In the genomic region with DNA sequence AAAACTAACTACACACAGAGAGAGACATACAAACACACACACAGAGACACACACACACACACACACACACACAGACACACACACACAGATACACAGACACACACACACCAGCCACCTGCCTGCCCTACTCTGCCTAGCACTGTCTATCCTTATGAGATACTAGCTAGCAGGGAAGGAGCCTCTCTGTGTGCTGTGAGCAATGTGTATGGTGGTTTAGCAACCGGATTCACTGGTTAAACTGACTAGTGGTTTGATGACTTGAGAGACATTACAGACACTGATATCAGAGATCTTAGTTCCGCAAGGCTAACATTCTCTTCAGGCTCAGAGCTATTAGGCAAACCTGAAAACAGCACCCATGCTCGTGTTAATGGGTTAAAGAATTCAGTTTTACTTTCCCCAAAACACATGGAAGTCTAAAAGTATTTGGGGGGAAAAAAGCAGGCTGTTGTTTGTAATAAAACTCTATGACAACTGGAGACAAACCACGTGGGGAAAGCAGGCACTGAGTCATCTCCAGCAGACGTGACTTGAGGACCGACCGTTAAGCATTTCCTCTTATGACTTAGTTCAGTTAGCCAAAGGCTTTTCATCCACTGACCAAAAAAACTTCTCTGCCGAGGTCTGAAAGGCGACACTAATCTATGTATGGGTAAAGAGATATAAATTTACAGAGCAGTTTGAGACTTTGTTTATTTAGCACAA, we compare ENCODE assay signal across 14 mouse cellular contexts. TPM values are rescaled to one million over a fixed set of nuclear protein-coding genes. Genes with fewer than 3 reads are reported as not detected.
DNase-seq lines count a peak whose midpoint lies in the region; ATAC-seq and TF ChIP-seq lines count a peak whose summit lies in the region.
"Had no signal": no experiment of that assay in that cellular context is flagged by ENCODE, and none has a peak within 500 bp of the region (broad histone marks: within the 10 kb centered on the region; RNA-seq: fewer than 3 reads in every experiment).

No protein-coding gene starts in this region.

- no peak for ATAC-seq in kidney, postnatal 0 days (replicated peaks; ENCODE audit: low FRiP score, low read depth)
- ATAC-seq in neutrophil, adult 5-6 weeks (ENCODE audit: extremely low read depth, insufficient number of reproducible peaks, low FRiP score, poor library complexity, severe bottlenecking) = peak; percentile 56
- no peak for ATAC-seq in hindbrain, embryonic 14.5 days (ENCODE audit: low FRiP score)
- ATAC-seq: intestine, postnatal 0 days had no signal

- no peaks in the 10 kb centered on the region for H3K9me3 ChIP-seq in kidney, postnatal 0 days (replicated peaks; ENCODE audit: low read length)
- no peaks in the 10 kb centered on the region for H3K9me3 ChIP-seq in hindbrain, embryonic 14.5 days (ENCODE audit: control insufficient read depth, low read length)

- H3K4me3 ChIP-seq in kidney, postnatal 0 days (replicated peaks; ENCODE audit: low read depth, low read length) = no peak overlapping the region
- H3K4me3 ChIP-seq in hindbrain, embryonic 14.5 days (replicated peaks; ENCODE audit: low read length) = no peak overlapping the region

- no peak overlapping the region for H3K9ac ChIP-seq in kidney, postnatal 0 days (ENCODE audit: low read depth, low read length)
- no peak overlapping the region for H3K9ac ChIP-seq in hindbrain, embryonic 14.5 days

- H3K4me2 ChIP-seq in kidney, postnatal 0 days (ENCODE audit: low read length) = no peak overlapping the region
- no peak overlapping the region for H3K4me2 ChIP-seq in hindbrain, embryonic 14.5 days (replicated peaks)

- no peaks in the 10 kb centered on the region for H3K36me3 ChIP-seq in kidney, postnatal 0 days (ENCODE audit: insufficient read depth, low read length)
- H3K36me3 ChIP-seq in hindbrain, embryonic 14.5 days (replicated peaks; ENCODE audit: control insufficient read depth, insufficient read depth) = no peaks in the 10 kb centered on the region

- H3K4me1 ChIP-seq in kidney, postnatal 0 days (replicated peaks; ENCODE audit: insufficient read depth, low read length) = no peaks in the 10 kb centered on the region
- H3K4me1 ChIP-seq in hindbrain, embryonic 14.5 days (replicated peaks; ENCODE audit: control insufficient read depth, insufficient read depth, low read length) = no peaks in the 10 kb centered on the region

- no peak for TF ChIP-seq CTCF in kidney, postnatal 0 days (IDR thresholded peaks at IDR 0.05; ENCODE audit: low read depth)

- DNase-seq in kidney, postnatal 0 days (ENCODE audit: low spot score) = peak; percentile 39
- DNase-seq in kidney, adult 11 months = no peak
- DNase-seq in CD4-positive helper T cell, adult 2 months (ENCODE audit: low read depth, low spot score) = peak; percentile 8
- peak; percentile 4 for DNase-seq in lung, postnatal 14 days
- DNase-seq in Muller cell, postnatal 12 days (ENCODE audit: inconsistent ontology term) = no peak
- no peak for DNase-seq in hindbrain, embryonic 14.5 days (ENCODE audit: low spot score)
- DNase-seq in cerebellum, postnatal 4 days (ENCODE audit: low spot score in 2 of 2) = no peak
- DNase-seq: gastrocnemius, postnatal 36 days; heart, postnatal 4 days; kidney, postnatal 4 days had no signal

- H3K27me3 ChIP-seq in kidney, postnatal 0 days (ENCODE audit: insufficient read depth, low read length) = no peaks in the 10 kb centered on the region
- no peaks in the 10 kb centered on the region for H3K27me3 ChIP-seq in hindbrain, embryonic 14.5 days (ENCODE audit: control insufficient read depth, insufficient read depth, low read length)

- no peak overlapping the region for H3K27ac ChIP-seq in kidney, postnatal 0 days
- no peak overlapping the region for H3K27ac ChIP-seq in hindbrain, embryonic 14.5 days

- 54% methylated on average over 9 of the region's 9 CpGs for WGBS in kidney, postnatal 0 days
- 86% methylated on average over 9 of the region's 9 CpGs for WGBS in hindbrain, embryonic 14.5 days

RNA-seq across cellular contexts. Expression of gene Gpr141, which starts 30.7 kb away (rescaled TPM):
- 0.13 and 0.32 TPM in 2 replicates for polyA plus RNA-seq in kidney, postnatal 0 days (2015; fragmentation: Nextera tagmentation; extraction: Ambion mirVana)
- total RNA-seq in neutrophil, adult 5-6 weeks (2017) = 42.4 and 49.0 TPM in 2 replicates
- polyA plus RNA-seq in hindbrain, embryonic 14.5 days (2014; fragmentation: Nextera tagmentation; extraction: Ambion mirVana) = 0.11 and 0.12 TPM in 2 replicates
- total RNA-seq: gastrocnemius, postnatal 36 days; left cerebral cortex, postnatal 25 days had no signal
- polyA plus RNA-seq: cortical plate, adult 2 months had no signal

Comparison
In these comparisons a context has a peak if more than half of its experiments do, and no peak if none do; other contexts are left out.
1. DNase-seq: peak in kidney, postnatal 0 days (single experiment), CD4-positive helper T cell, adult 2 months (single experiment) and lung, postnatal 14 days (single experiment); none in kidney, adult 11 months (single experiment), Muller cell, postnatal 12 days (single experiment), hindbrain, embryonic 14.5 days (single experiment) and cerebellum, postnatal 4 days (0 of 2).